In the genomic region with DNA sequence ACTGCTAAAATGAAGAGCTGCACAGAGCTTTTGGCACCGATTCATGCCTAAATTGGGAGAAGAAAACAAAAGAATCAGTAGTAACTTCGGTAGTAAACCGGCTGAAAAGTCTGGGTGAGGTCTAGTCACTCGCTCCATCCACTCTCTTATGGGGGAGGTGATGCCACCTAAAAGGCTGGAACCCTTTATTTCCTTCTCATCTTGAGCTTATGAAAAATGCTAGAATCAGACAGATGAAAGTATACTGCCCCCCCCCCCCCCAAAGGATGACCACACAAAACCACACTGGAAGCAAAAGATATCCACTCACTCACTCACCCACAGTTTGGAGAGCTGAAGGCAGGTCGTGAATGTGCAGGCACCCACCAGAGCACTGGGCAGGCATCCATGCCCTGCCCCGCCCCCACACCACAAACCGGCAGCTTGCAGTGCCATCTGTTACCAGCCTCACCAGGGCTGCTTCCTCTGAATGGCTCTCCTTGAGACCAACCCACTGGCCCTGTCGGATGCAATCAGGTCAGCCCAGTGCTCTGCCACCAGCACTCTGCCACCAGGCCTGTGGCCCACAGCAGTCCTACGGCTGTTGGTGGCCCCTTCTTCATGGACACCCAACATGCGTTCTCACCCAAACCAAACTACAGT, we compare ENCODE assay signal across 8 mouse cellular contexts. TPM values are rescaled to one million over a fixed set of nuclear protein-coding genes. Genes with fewer than 3 reads are reported as not detected.
A peak's percentile ranks its signal among the peaks of the same experiment; 100 is the strongest.
DNase-seq lines count a peak whose midpoint lies in the region; ATAC-seq and TF ChIP-seq lines count a peak whose summit lies in the region.

No protein-coding gene starts in this region.

- H3K4me3 ChIP-seq in gastrocnemius, adult 2 months: no peak overlapping the region

- no peak for TF ChIP-seq CTCF in gastrocnemius, adult 2 months (IDR thresholded peaks at IDR 0.05)

- DNase-seq in gastrocnemius, adult 2 months: peak; percentile 38
- no peak for DNase-seq in gastrocnemius, adult 18-20 months (ENCODE audit: low spot score)
- peak; percentile 53 for DNase-seq in 3134 (ENCODE audit: extremely low read depth, insufficient read length, low spot score)
- peak; percentile 99 for DNase-seq in cerebellum, adult 9-10 months
- peak; percentile 73 to 91 for DNase-seq in frontal cortex, postnatal 36 days (ENCODE audit: low spot score in 2 of 2)
- peak; percentile 60 to 68 for DNase-seq in layer of hippocampus, postnatal 25 days (ENCODE audit: extremely low spot score in 1 of 2, low spot score in 1 of 2)
- peak; percentile 68 for DNase-seq in thymus, postnatal 25 days

- H3K27ac ChIP-seq in gastrocnemius, adult 2 months: no peak overlapping the region; the same call in 1 of the 2 replicates

- intact Hi-C loops in gastrocnemius, adult 2 months (cut with DNase I): no loop called here

- 0 out of 2 replicates have a peak, but pooled peaks have one; percentile 18 for ATAC-seq in monocyte, adult 5-6 weeks (replicated peaks; ENCODE audit: insufficient number of reproducible peaks, low FRiP score, low TSS enrichment, poor library complexity, severe bottlenecking)

RNA-seq across cellular contexts. Expression of a gene that starts 21.0 kb away (rescaled TPM):
- total RNA-seq in gastrocnemius, adult 2 months (2021): 10 to 100 TPM in 1 of 2 experiments, 1 to 10 TPM in 1; 8.0 to 13.0 TPM
- total RNA-seq in gastrocnemius, adult 18-20 months (2021): 1 to 10 TPM; 5.7 to 8.5 TPM
- 10 to 100 TPM; 39.9 to 47.9 TPM for total RNA-seq in layer of hippocampus, postnatal 25 days (2021)
- total RNA-seq in monocyte, adult 5-6 weeks (2017): 1.2 to 9.9 TPM (median 2.8 TPM) in 3 replicates

RNA-seq across cellular contexts. Expression of a gene that starts 55.3 kb away (rescaled TPM):
- total RNA-seq in gastrocnemius, adult 2 months (2021): 1 to 10 TPM; 2.3 to 2.6 TPM
- total RNA-seq in gastrocnemius, adult 18-20 months (2021): 1 to 10 TPM; 1.2 to 1.8 TPM
- 1 to 10 TPM; 5.4 to 7.7 TPM for total RNA-seq in layer of hippocampus, postnatal 25 days (2021)
- 5.2 to 18.8 TPM (median 5.9 TPM) in 3 replicates for total RNA-seq in monocyte, adult 5-6 weeks (2017)
